Mouse (Mus musculus) neural tube, postnatal 0 days (tissue): Measurements from ENCODE around the gene Muc2. TPM values are rescaled to one million over a fixed set of nuclear protein-coding genes. Genes with fewer than 3 reads are reported as not detected.

ENCODE experiments used
- polyA plus RNA-seq: library from polyadenylated mRNA; unstranded; fragments of >200 nt; fragmentation: Nextera tagmentation; extraction: Ambion mirVana; gene quantifications from 2 replicates; pipeline ENCODE4 v1.2.1, GENCODE M21; 2015

Muc2 gene
- polyA plus RNA-seq, result 0.32 and 0.65 TPM in 2 replicates

DNA sequence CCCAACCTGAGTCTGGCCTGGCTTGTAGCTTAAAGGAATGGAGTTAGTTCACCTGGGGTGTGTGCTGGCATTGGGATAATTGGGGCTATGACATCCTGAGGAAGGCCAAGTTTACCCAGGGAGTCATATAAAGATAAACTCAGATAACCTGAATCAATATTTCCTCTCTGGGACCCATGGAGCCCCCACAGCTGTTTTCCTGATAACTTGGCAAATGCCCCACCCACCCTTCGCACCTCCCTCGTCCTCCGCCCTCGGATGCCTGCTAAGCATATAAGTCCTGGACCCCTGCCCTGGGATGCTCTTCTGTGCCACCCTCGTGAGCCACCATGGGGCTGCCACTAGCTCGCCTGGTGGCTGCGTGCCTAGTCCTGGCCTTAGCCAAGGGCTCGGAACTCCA is at the start of gene Muc2:
Gene Muc2, plus strand, starts transcription at position 301 of the 400 bp plus-strand sequence.

DNA sequence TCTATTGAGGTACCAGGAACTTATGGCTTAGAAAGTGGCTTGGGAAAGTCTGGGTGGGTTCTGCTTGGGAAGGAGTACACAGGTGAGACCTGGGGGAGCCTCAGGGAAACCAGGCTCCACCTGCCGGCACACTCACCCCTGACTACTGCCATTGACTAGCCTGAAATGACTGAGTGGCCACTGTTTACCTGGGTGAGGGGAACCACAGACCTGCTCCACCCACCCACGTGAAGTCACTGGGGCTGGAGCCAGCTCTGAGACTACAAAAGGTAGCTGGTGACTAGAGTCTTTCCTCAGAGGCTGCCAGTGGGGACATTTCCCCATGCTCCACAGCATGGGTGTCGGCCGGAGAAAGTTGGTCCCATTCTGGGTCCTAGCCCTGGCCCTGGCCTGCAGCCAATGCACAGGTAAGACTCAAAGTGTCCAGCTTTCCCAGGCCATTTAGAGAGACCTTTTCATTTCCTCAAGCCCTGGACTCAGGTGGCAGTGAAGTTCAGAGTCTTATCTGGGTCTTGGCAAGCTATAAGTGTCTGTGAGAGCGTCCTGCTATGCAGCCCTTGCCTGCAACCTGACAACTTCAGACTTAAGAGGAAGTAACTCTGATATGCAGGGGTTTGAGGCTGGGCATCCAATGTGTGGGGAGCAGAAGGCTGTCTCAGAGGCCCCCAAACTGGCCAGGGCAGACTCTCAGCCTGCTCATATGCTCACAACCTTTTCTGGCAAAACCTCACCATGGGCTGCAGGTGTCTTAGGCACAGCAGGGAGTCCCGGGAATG is 98.7 kb downstream of the Muc2 start, which contains the start of gene Muc5ac:
Gene Muc5ac, plus strand, starts transcription at position 296 of the 776 bp plus-strand sequence.

Other genes starting within 250 kb of the Muc2 start
- 1.2 and 1.4 TPM in 2 replicates for gene Pidd1, start 246.3 kb upstream of the Muc2 start, polyA plus RNA-seq
- gene Rplp2, start 243.0 kb upstream of the Muc2 start, polyA plus RNA-seq, result 775 and 923 TPM in 2 replicates
- 19.9 and 22.2 TPM in 2 replicates for gene Pnpla2, start 235.1 kb upstream of the Muc2 start, polyA plus RNA-seq
- gene Cracr2b, start 229.2 kb upstream of the Muc2 start, polyA plus RNA-seq, result 4.9 and 10.1 TPM in 2 replicates
- 18.5 and 18.6 TPM in 2 replicates for gene Cd151, start 222.9 kb upstream of the Muc2 start, polyA plus RNA-seq
- 86.6 and 89.5 TPM in 2 replicates for gene Polr2l, start 215.2 kb upstream of the Muc2 start, polyA plus RNA-seq
- 106 TPM in 2 replicates for gene Tspan4, start 215.1 kb upstream of the Muc2 start, polyA plus RNA-seq
- gene Chid1, start 150.5 kb upstream of the Muc2 start, polyA plus RNA-seq, result 50.4 and 51.1 TPM in 2 replicates
- 88.9 and 101 TPM in 2 replicates for gene Ap2a2, start 128.2 kb upstream of the Muc2 start, polyA plus RNA-seq
- 0.08 and 0.15 TPM in 2 replicates for gene Muc6, start 35.0 kb upstream of the Muc2 start, polyA plus RNA-seq
- gene Muc5ac, start 98.6 kb downstream of the Muc2 start, polyA plus RNA-seq, result not detected in 2 replicates
- gene Muc5b, start 148.7 kb downstream of the Muc2 start, polyA plus RNA-seq, result 0.01 TPM in 1 of 2 replicates, not detected in the other
- gene Tollip, start 228.2 kb downstream of the Muc2 start, polyA plus RNA-seq, result 61.3 and 69.3 TPM in 2 replicates